Mouse (Mus musculus) lung, adult 2 months (tissue): ENCODE results near the gene Gorasp2.

Source experiments
- CTCF ChIP-seq: fragments of 200-500 bp; IDR thresholded peaks from 2 replicates; pipeline ENCODE4 v1.5.1; 2011; ENCODE audit warnings: mild to moderate bottlenecking, low read length, control low read depth; ENCODE audit not compliant: insufficient read depth
- POLR2A ChIP-seq: fragments of 200-500 bp; IDR thresholded peaks from 2 replicates; pipeline ENCODE4 v1.6.1; 2011; ENCODE audit warnings: low read depth, mild to moderate bottlenecking, control low read depth, low read length, borderline replicate concordance; ENCODE audit errors: extremely low read depth

- TF ChIP-seq CTCF (no peak), POLR2A (no peak)
Measured at GRCm38 (mm10) chr2:70667016-70667415, 5.6 kb downstream of the Gorasp2 start.
